Mouse (Mus musculus): Measurements from ENCODE around the gene Gm21943.
"Not testable (repeated sequence)": the region's sequence is repeated elsewhere in the genome, so short reads cannot be mapped to it uniquely, and the experiment has no call there.

The Gm21943 gene

GRCm38 (mm10) chrY:57533644-57534043 lies at the start of gene Gm21943:
Gene Gm21943 (minus strand): TSS chrY:57533744.
- not testable (repeated sequence) for DNase-seq (ENCODE audit: extremely low read depth, low read depth, low spot score)

All from fat pad, adult 2 months (tissue).